Mouse (Mus musculus) layer of hippocampus, postnatal 10 days (tissue): ENCODE measurements around the gene 4930455H04Rik. TPM values are rescaled to one million over a fixed set of nuclear protein-coding genes. Genes with fewer than 3 reads are reported as not detected.

Experiments
- DNase-seq, 2 experiments: peaks; one replicate each; pipeline ENCODE4 v3.0.0; 2021; ENCODE audit warnings: low spot score in 2 of 2
- total RNA-seq, 2 experiments: library from RNA; stranded (reverse); gene quantifications; 2 replicates each; pipeline ENCODE4 v1.2.3; 2021

4930455H04Rik gene
- total RNA-seq, 2 experiments from 2014 or later, result not detected

GRCm38 (mm10) chr3:116966225-116966624 lies 1.8 kb upstream of the 4930455H04Rik start:
- peak in 1 of 2 experiments; percentile 67 for DNase-seq

- DNase-seq, result peak in 1 of 2 experiments; percentile 25
Measured at GRCm38 (mm10) chr3:116966800-116967199, 1.3 kb upstream of the 4930455H04Rik start.

DNA sequence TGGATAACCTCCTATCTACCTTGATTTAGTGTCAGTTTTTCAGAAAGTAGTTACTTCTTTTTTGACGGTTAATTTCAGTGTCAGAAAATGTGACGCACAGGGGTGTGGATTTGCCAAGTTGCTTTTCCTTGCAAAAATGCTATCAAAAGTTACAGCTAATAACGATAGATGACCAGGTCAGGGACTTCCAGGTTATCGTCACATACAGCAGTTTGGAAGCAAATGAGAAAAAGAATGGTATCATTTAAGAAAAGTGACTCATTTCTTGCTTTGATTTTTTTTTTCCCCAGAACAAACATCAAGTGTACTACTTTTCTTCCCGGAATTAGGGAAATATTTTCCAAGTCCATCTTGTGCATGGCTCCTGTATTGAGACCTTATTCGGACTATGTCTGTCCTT lies 631 bp upstream of the 4930455H04Rik start:
- no peak for DNase-seq

DNA sequence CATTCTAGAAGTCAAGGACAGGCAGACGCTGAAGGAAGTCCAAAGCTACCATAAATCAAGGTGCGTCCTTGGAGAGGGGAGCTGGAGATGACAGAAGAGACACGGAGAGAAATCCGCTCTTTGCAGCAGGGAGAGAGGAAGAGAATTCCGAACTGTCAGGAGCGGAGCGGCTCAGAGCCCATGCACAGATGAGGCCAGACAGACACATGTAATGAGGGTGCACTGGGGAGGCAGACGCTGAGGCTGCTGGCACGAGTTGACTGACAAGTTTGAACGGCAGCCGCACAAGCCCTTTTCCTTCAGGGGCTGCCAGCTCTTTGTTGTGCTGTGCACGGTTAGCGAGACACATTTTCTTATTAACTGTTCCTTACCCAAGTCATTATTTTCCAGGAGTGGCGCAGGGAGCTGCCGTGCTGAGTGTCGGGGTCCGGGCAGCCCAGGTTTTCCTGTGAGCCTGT lies 502 bp downstream of the 4930455H04Rik start, which contains the start of gene Palmd:
Gene Palmd, minus strand, starts transcription at position 448 of the 458 bp plus-strand sequence.
- peak; percentile 72 to 77 for DNase-seq

DNA sequence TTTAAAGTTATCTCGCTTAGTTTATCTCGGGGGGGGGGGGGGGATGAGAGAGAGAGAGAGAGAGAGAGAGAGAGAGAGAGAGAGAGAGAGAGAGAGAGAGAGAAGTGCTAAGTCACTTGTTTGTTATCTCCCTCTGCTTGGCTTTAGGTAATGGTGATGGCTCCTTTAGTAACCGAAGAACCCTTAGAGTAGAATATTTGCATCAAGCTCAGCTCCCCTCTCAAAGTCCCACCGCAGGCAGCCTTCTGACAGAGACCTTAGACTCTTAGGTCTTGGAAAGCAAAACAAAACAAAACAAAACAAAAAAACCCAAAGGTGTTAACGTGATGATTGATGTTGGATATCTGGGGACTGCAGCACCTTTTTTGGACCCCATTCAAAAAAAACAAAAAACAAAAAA lies 936 bp downstream of the 4930455H04Rik start:
- DNase-seq, result no peak

- DNase-seq, result no peak
Measured at GRCm38 (mm10) chr3:116969786-116970185, 1.7 kb downstream of the 4930455H04Rik start.

GRCm38 (mm10) chr3:116981811-116982575 lies 13.9 kb downstream of the 4930455H04Rik start:
- no peak for DNase-seq

- DNase-seq, result no peak
Measured at GRCm38 (mm10) chr3:116985042-116985455, 17.0 kb downstream of the 4930455H04Rik start.

DNA sequence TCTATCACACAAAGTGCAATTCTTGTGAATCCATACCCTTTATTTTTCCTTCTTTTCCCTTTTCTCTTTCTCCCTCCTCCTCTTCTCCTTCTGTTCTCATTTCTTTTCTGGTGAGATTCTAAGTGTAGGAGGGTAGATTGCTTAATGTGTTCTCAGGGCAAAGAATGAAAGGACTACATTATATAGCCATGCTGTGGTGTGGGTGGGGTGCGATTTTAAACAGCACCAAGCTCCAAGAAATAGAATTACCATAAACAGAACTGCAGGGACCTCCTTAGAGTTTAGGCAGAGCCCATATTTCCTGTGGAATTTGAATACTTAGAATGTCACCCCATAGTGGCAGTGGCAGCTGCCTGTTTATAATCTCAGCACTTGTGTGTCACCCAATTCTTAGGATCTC lies 17.7 kb downstream of the 4930455H04Rik start:
- no peak for DNase-seq

DNA sequence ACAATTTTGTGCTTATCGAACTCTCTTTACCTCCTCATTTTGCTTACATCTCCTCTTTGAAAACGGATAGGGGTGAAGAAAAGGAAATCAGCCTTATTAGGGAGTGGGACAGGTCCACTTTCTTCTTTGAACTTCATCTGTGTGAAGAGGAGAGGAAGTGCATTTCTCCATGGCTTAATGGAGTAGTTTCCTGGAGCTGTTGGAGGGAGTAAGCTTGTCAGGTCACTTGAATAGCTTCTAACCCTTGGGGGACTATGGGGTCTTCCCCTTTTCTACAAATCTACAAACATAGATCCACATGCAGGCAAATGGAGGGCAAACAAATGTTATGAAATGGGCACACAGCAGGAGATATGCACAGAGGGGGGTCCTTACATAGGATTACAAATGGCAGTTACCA lies 18.4 kb downstream of the 4930455H04Rik start:
- DNase-seq, result no peak

DNA sequence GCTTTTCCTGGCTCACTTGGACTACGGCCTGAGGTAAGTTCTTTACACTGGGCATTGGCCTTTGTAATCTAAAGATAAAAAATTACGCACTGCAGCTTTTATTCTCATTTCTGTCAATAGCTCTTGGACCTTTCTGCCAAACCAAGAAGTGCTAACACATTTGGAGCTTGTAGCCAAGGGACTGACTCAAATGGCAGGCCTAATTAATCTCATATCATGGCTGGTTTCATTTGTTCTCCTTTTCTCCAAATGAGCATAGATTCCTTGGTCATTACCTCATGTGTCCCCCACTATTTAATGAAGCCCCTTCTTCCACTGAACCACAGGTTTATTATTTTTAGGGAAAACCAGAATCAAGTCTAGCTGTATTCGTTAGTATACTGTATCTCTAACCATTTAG lies 20.2 kb downstream of the 4930455H04Rik start:
- no peak for DNase-seq

DNA sequence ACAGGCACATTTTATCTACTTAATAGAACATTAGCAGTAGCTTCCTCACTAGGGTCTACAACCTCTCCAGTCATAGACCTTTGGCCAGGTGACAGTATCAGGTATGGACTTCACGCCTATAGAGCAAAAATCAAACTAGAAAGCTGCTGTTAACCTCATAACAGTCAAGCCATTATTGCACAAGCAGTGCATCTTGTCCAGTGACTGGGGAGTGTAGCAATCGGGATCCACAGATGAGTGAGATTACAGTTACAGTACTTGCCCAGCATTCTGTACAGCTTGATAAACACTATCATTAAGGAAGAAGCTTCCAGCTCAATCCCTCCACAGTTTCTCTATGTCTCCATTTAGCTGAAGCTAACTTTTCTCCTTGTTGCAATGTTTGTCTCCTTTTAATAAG lies 23.1 kb downstream of the 4930455H04Rik start:
- no peak for DNase-seq

DNA sequence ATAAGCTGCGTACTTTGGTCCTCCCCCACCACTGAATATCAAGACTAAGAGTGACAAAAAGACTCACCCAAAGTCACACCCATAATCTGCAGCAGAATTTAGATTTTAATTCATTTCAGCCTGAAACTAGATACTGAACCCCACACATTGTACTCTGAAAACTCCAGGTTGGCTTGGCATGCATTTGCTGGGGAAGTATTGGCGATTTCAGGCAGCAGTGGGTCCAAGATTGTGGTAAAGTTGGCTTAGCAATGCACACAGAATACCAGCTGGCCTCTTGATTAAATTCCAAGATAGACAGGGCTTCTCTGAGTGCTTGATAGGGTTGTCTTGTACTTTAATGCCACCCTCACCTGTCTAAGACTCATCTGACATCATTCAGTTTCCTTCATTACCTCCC lies 24.9 kb downstream of the 4930455H04Rik start:
- DNase-seq, result no peak

DNA sequence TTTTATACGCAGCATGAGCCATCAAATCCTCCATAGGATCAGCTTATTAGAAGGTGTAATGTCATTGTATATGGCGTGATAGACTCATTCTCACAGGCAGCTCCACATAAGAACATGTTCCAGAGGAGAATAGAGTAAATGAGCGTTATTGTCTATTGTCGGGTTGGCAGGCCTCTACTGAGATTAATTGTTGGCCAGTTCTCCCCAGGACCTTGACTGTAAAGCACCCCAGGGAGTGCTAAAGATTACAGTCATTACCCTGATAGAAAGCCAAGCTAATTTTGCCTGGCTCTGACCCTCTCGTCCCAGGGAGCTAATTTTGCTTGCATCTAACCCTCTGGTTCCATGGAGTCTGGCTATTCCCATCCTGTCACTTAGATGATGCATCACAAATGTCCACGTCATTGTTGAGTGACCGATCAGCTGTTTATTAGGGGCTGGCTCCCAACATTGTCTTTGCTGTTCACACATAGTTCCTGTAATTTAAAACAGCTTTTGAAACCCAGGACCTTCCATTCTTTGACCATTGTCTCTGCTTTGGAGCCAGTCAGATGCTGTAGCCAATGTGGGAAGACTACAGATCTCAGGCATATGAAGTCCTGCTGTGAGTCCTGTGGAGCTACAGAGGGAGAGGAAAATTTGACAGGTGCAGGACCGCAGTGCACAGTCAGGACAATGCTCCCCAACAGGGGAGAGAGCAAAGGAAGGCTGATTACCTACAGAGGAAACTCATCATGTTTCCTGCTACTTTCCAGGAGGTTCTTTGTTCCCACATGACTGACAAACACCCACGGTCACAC lies 33.8 kb downstream of the 4930455H04Rik start:
- no peak for DNase-seq

GRCm38 (mm10) chr3:117003379-117003778 lies 35.3 kb downstream of the 4930455H04Rik start:
- no peak for DNase-seq

DNA sequence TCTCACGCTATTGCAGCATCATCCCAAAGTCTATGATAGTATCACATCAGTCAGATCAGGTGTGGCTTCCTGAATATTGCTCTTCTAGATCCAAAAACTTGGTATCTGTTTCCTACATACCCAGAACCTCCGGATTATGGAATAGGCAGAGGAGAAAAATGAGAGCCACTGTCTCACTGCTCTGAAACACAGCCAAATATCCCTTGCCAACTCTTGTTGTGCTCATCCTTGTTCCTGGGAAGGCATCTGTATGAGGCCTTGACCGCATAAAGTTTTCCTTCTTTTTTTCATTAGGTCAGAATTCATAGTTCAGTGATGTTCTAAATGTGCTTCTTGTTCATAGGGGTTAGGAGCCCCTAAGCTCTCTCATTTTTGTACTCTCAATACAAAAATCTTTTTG lies 38.6 kb downstream of the 4930455H04Rik start:
- no peak for DNase-seq

DNA sequence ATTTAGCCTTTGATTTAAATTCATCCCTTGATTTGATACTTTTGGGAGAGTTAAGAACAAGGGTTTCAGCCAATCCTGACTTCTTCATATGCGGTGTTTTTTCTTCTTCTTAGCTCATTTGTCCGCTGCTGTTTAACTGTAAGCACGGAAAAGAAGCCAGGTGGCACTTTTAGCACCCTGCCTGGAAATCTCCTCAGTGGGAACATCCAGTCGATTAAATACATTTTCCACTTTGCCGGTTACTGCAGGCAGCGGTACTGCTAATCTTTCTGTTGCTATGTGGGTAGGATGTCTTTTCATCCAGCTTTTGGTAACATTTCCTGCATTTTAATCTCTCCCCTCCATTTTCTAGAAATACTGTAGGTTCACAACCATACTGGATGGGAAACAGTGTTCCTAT lies 39.3 kb downstream of the 4930455H04Rik start:
- DNase-seq, result no peak

- no peak for DNase-seq
Measured at GRCm38 (mm10) chr3:117010182-117010581, 42.1 kb downstream of the 4930455H04Rik start.

GRCm38 (mm10) chr3:117020319-117020718 lies 52.3 kb downstream of the 4930455H04Rik start:
- DNase-seq, result no peak

GRCm38 (mm10) chr3:117021907-117022306 lies 53.8 kb downstream of the 4930455H04Rik start:
- no peak for DNase-seq

- no peak for DNase-seq
Measured at GRCm38 (mm10) chr3:117024111-117024510, 56.0 kb downstream of the 4930455H04Rik start.

GRCm38 (mm10) chr3:117024557-117024956 lies 56.5 kb downstream of the 4930455H04Rik start:
- DNase-seq, result no peak
